In genomic region chr1:75347279-75347678, GRCm38 (mm10) we compare ENCODE assay signal across 18 mouse cellular contexts. TPM values are rescaled to one million over a fixed set of nuclear protein-coding genes. Genes with fewer than 3 reads are reported as not detected.
DNase-seq lines count a peak whose midpoint lies in the region; ATAC-seq lines count a peak whose summit lies in the region.
"Had no signal": no experiment of that assay in that cellular context is flagged by ENCODE, and none has a peak within 500 bp of the region (broad histone marks: within the 10 kb centered on the region; RNA-seq: fewer than 3 reads in every experiment).

No protein-coding gene starts in this region.

- peak; percentile 16 for DNase-seq in adrenal gland, adult 8-10 months
- DNase-seq in adrenal gland, postnatal 4 days (ENCODE audit: low spot score in 2 of 2) = no peak
- no peak for DNase-seq in lung, adult 18-20 months
- no peak for DNase-seq in urinary bladder, postnatal 36 days (ENCODE audit: low spot score in 2 of 2)
- no peak for DNase-seq in frontal cortex, adult 2 months (ENCODE audit: extremely low spot score in 1 of 2, low spot score in 1 of 2)
- no peak for DNase-seq in frontal cortex, postnatal 10 days (ENCODE audit: low spot score in 2 of 2)
- DNase-seq: B cell, adult 2 months; cerebellum, adult 11 months; kidney, adult 18-20 months; kidney, postnatal 36 days; layer of hippocampus, postnatal 36 days; right cerebral cortex, adult 18-20 months had no signal

- WGBS in lung, embryonic 16.5 days = 47% methylated on average over 5 of the region's 5 CpGs
- WGBS in heart, embryonic 16.5 days = 28% methylated on average over 5 of the region's 5 CpGs

- H3K4me3 ChIP-seq in lung, embryonic 16.5 days (ENCODE audit: low read length) = no peak overlapping the region
- H3K4me3 ChIP-seq in heart, embryonic 16.5 days (ENCODE audit: low read length) = no peak overlapping the region
- H3K4me3 ChIP-seq: limb, embryonic 12.5 days; neural tube, embryonic 15.5 days had no signal

- no peak overlapping the region for H3K9ac ChIP-seq in lung, embryonic 16.5 days (ENCODE audit: low read length)
- H3K9ac ChIP-seq in heart, embryonic 16.5 days (ENCODE audit: low read length) = peak overlapping the region; percentile 57
- H3K9ac ChIP-seq: limb, embryonic 12.5 days; neural tube, embryonic 15.5 days had no signal

- H3K27me3 ChIP-seq in lung, embryonic 16.5 days (ENCODE audit: control insufficient read depth, insufficient read depth, low read depth, low read length) = no peaks in the 10 kb centered on the region
- no peaks in the 10 kb centered on the region; the same call in 1 of the 2 replicates for H3K27me3 ChIP-seq in heart, embryonic 16.5 days (ENCODE audit: control insufficient read depth, insufficient read depth, low read length)
- H3K27me3 ChIP-seq: limb, embryonic 12.5 days had no signal

- peaks cover 16% of the 10 kb centered on the region for H3K4me1 ChIP-seq in lung, embryonic 16.5 days (replicated peaks; ENCODE audit: control insufficient read depth, insufficient read depth, low read length)
- H3K4me1 ChIP-seq in heart, embryonic 16.5 days (ENCODE audit: control insufficient read depth, insufficient read depth, low read length) = peaks cover 53% of the 10 kb centered on the region

- no peaks in the 10 kb centered on the region for H3K9me3 ChIP-seq in lung, embryonic 16.5 days (ENCODE audit: control insufficient read depth, low read length)
- H3K9me3 ChIP-seq in heart, embryonic 16.5 days (replicated peaks; ENCODE audit: control insufficient read depth, low read length) = no peaks in the 10 kb centered on the region
- H3K9me3 ChIP-seq: G1E; limb, embryonic 12.5 days; neural tube, embryonic 15.5 days had no signal

- H3K36me3 ChIP-seq in lung, embryonic 16.5 days (ENCODE audit: control insufficient read depth, insufficient read depth, low read length) = no peaks in the 10 kb centered on the region
- no peaks in the 10 kb centered on the region for H3K36me3 ChIP-seq in heart, embryonic 16.5 days (ENCODE audit: control insufficient read depth, insufficient read depth)
- H3K36me3 ChIP-seq: G1E; limb, embryonic 12.5 days; neural tube, embryonic 15.5 days had no signal

- peak overlapping the region; percentile 24; the same call in 1 of the 2 replicates for H3K27ac ChIP-seq in lung, embryonic 16.5 days (ENCODE audit: low read length)
- H3K27ac ChIP-seq in heart, embryonic 16.5 days (ENCODE audit: low read length) = peak overlapping the region; percentile 85
- H3K27ac ChIP-seq: limb, embryonic 12.5 days; macrophage; neural tube, embryonic 15.5 days had no signal

- no peak for ATAC-seq in lung, embryonic 16.5 days (ENCODE audit: low read depth)
- peak; percentile 57 for ATAC-seq in heart, embryonic 16.5 days (replicated peaks; ENCODE audit: extremely low read depth, insufficient read depth, low FRiP score)

- H3K4me2 ChIP-seq in lung, embryonic 16.5 days (ENCODE audit: low read depth, low read length) = no peak overlapping the region
- no peak overlapping the region for H3K4me2 ChIP-seq in heart, embryonic 16.5 days (ENCODE audit: low read depth, low read length)
- H3K4me2 ChIP-seq: limb, embryonic 12.5 days; neural tube, embryonic 15.5 days had no signal

RNA-seq across cellular contexts. Expression of gene Des, which starts 12.8 kb away (rescaled TPM):
- 10 to 100 TPM; 13.3 to 16.4 (median 15.6) TPM for total RNA-seq in adrenal gland, adult 8-10 months (2022)
- 10 to 100 TPM; 40.5 to 78.8 TPM for total RNA-seq in adrenal gland, postnatal 4 days (2021)
- 57.1 and 64.0 TPM in 2 replicates for polyA plus RNA-seq in lung, embryonic 16.5 days (2015; fragmentation: Nextera tagmentation; extraction: Ambion mirVana)
- 469 and 480 TPM in 2 replicates for polyA plus RNA-seq in heart, embryonic 16.5 days (2015; fragmentation: Nextera tagmentation; extraction: Ambion mirVana)
- polyA plus RNA-seq in frontal cortex, adult 2 months (2012; rRNA removed) = 2.5 and 3.5 TPM in 2 replicates
- polyA plus RNA-seq: macrophage had no signal

RNA-seq across cellular contexts. Expression of gene Speg, which starts 27.8 kb away (rescaled TPM):
- total RNA-seq in adrenal gland, adult 8-10 months (2022) = 10 to 100 TPM; 13.7 to 32.9 (median 22.2) TPM
- total RNA-seq in adrenal gland, postnatal 4 days (2021) = 10 to 100 TPM; 32.4 to 33.7 TPM
- 38.5 and 38.9 TPM in 2 replicates for polyA plus RNA-seq in lung, embryonic 16.5 days (2015; fragmentation: Nextera tagmentation; extraction: Ambion mirVana)
- 41.1 and 46.4 TPM in 2 replicates for polyA plus RNA-seq in heart, embryonic 16.5 days (2015; fragmentation: Nextera tagmentation; extraction: Ambion mirVana)
- polyA plus RNA-seq in frontal cortex, adult 2 months (2012; rRNA removed) = 134 and 135 TPM in 2 replicates

RNA-seq across cellular contexts. Expression of gene Dnpep, which starts 29.5 kb away (rescaled TPM):
- 100 to 1,000 TPM; 101 to 112 (median 104) TPM for total RNA-seq in adrenal gland, adult 8-10 months (2022)
- total RNA-seq in adrenal gland, postnatal 4 days (2021) = 100 to 1,000 TPM; 106 to 113 TPM
- polyA plus RNA-seq in lung, embryonic 16.5 days (2015; fragmentation: Nextera tagmentation; extraction: Ambion mirVana) = 118 and 122 TPM in 2 replicates
- 129 and 131 TPM in 2 replicates for polyA plus RNA-seq in heart, embryonic 16.5 days (2015; fragmentation: Nextera tagmentation; extraction: Ambion mirVana)
- polyA plus RNA-seq in frontal cortex, adult 2 months (2012; rRNA removed) = 81.1 and 81.9 TPM in 2 replicates

Comparison
In these comparisons a context has a peak if more than half of its experiments do, and no peak if none do; other contexts are left out.
1. RNA of gene Des, which starts 12.8 kb away (polyA plus RNA-seq): 469 to 480 TPM in heart, embryonic 16.5 days and 57.1 to 64.0 TPM in lung, embryonic 16.5 days; 2.5 to 3.5 TPM in frontal cortex, adult 2 months; every median in the first group is over 10 times any median in the second.